Mouse (Mus musculus) neural tube, embryonic 12.5 days (tissue): ENCODE data around the gene Olfr746. TPM values are rescaled to one million over a fixed set of nuclear protein-coding genes. Genes with fewer than 3 reads are reported as not detected.

ENCODE experiments used
- ATAC-seq: fragments of 200-750 bp; cut with Nextera tagmentation; 2 replicates; pipeline ENCODE4 v1.8.0; 2017; ENCODE audit warnings: low read depth, mild to moderate bottlenecking, moderate TSS enrichment, moderate library complexity; ENCODE audit not compliant: low FRiP score
- H3K27ac ChIP-seq: fragments of 300-500 bp; sonication (generic); 2 replicates; pipeline ENCODE4 v1.5.1; 2016
- H3K27me3 ChIP-seq: fragments of 300-500 bp; sonication (generic); replicated peaks from 2 replicates; pipeline ENCODE4 v1.6.1; 2016; ENCODE audit warnings: mild to moderate bottlenecking
- H3K36me3 ChIP-seq: fragments of 300-500 bp; sonication (generic); 2 replicates; pipeline ENCODE4 v1.6.1; 2016; ENCODE audit warnings: mild to moderate bottlenecking
- H3K4me1 ChIP-seq: fragments of 300-500 bp; sonication (generic); 2 replicates; pipeline ENCODE4 v1.6.1; 2016
- H3K4me2 ChIP-seq: fragments of 300-500 bp; sonication (generic); replicated peaks from 2 replicates; pipeline ENCODE4 v1.6.1; 2016; ENCODE audit warnings: mild to moderate bottlenecking
- H3K4me3 ChIP-seq: fragments of 300-500 bp; sonication (generic); 2 replicates; pipeline ENCODE4 v1.5.1; 2016
- H3K9ac ChIP-seq: fragments of 300-500 bp; sonication (generic); 2 replicates; pipeline ENCODE4 v1.6.1; 2016; ENCODE audit warnings: mild to moderate bottlenecking
- H3K9me3 ChIP-seq: fragments of 300-500 bp; sonication (generic); 2 replicates; pipeline ENCODE4 v1.6.1; 2016; ENCODE audit warnings: mild to moderate bottlenecking
- WGBS: fragments of 180-500 bp; shearing (Covaris S2); methylation state at CpG from one replicate; pipeline ENCODE4 v1.1.7; 2016; 5-methylcytosine and 5-hydroxymethylcytosine counted together
- polyA plus RNA-seq: library from polyadenylated mRNA; unstranded; fragments of >200 nt; fragmentation: Nextera tagmentation; extraction: Ambion mirVana; gene quantifications from 2 replicates; pipeline ENCODE4 v1.2.1, GENCODE M21; 2016

Olfr746 gene
- not detected in 2 replicates for polyA plus RNA-seq

DNA sequence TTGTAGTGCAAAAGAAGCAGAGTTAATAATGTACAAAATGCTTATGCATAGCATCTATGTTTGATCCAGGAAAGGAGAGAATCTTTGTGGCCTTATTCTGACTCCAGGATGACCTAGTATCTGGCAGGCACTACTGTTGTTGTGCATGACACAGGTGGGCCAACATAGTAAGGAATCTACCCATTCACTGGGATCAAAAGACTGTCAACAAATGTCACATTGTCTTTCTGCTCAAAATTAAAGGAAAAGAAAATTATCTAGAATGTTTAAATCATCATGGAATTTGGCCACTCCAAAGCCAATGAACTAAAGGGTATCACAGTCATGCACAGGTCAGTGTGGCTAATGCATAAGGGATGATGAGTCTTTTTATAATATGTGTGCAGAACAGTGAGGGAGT is at the start of gene Olfr746:
Gene Olfr746, plus strand, starts transcription at position 301 of the 400 bp plus-strand sequence.
- no peak within 1 kb of the TSS for H3K27ac ChIP-seq
- no peaks in the 10 kb centered on the region for H3K36me3 ChIP-seq
- H3K27me3 ChIP-seq = no peaks in the 10 kb centered on the region
- H3K4me3 ChIP-seq = no peak within 1 kb of the TSS
- no peaks in the 10 kb centered on the region for H3K4me1 ChIP-seq
- no peaks in the 10 kb centered on the region for H3K9me3 ChIP-seq
- no peak for ATAC-seq
- H3K4me2 ChIP-seq = no peak within 1 kb of the TSS
- no peak within 1 kb of the TSS for H3K9ac ChIP-seq

DNA sequence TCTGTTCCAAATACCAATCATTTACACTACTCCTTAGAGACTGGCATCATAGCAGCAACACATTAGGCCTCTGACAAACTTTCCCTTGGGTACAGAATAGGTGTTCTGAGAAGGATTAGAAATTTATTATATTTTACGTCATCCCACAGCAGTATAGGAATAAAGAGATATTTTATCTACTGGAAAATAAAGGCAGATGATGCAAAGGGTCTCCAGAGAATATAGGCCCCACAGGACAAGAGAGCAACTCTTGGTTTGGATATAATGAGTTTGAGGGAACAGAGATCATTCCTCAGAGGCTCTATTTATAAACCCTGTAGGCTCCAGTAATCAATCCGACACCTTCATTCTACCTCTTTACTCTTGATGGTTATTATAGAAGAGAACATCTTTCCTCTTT is 32.3 kb upstream of the Olfr746 start, which contains the start of gene Olfr744:
Gene Olfr744, plus strand, starts transcription at position 301 of the 400 bp plus-strand sequence.
- no peak within 1 kb of the TSS for H3K4me2 ChIP-seq
- H3K27me3 ChIP-seq = no peaks in the 10 kb centered on the region
- 0 out of 2 replicates have a peak, but pooled peaks cover 4% of the 10 kb centered on the region for H3K9me3 ChIP-seq
- H3K27ac ChIP-seq = no peak within 1 kb of the TSS
- no peak within 1 kb of the TSS for H3K9ac ChIP-seq
- ATAC-seq = no peak
- no peak within 1 kb of the TSS for H3K4me3 ChIP-seq
- H3K4me1 ChIP-seq = no peaks in the 10 kb centered on the region
- WGBS = 91% methylated on average over 2 of the region's 2 CpGs
- H3K36me3 ChIP-seq = no peaks in the 10 kb centered on the region

DNA sequence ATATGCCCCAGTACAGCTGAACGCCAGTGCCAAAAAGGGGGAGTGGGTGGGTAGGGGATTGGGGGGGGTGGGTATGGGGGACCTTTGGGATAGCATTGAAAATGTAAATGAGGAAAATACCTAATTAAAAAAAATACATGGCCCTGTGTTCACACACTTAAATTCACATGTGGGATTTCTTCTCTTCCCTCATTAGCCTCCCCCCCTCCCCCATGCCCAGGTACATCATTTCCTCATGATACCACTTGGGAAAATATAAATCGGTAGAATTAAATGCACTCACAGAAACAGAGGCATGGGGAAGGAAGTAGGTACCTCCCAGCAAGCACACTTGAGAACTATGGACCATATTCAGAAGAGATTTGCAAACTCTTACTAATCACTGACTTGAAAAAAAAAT is 7.8 kb upstream of the Olfr746 start, which contains the start of gene Olfr745:
Gene Olfr745, plus strand, starts transcription at position 301 of the 400 bp plus-strand sequence.
- Histone ChIP-seq H3K27me3 (no peaks in the 10 kb centered on the region), H3K4me2 (no peak within 1 kb of the TSS), H3K4me3 (no peak within 1 kb of the TSS), H3K4me1 (no peaks in the 10 kb centered on the region), H3K27ac (no peak within 1 kb of the TSS), H3K36me3 (no peaks in the 10 kb centered on the region), H3K9me3 (no peaks in the 10 kb centered on the region), H3K9ac (no peak within 1 kb of the TSS)
- 95% methylated on average over 2 of the region's 2 CpGs for WGBS
- ATAC-seq = no peak

DNA sequence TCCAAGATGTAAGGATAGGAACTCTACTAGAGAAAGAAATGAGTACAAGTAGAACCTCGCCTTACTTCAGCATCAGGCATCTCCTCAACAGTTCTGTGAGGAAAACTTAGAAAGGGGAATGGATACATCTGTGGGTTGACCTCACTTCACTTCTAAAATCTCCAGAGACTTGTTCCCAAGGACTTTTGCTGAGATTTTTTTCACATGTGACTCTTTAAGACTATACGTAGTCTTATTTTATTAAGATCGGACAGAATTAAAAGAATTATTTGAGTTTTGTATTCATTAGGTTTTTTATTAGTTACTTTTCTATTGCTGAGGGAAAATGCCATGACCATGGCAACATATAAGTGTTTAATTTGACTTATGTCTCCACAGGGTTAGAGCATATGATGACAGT is 46.2 kb downstream of the Olfr746 start, which contains the start of gene Olfr747:
Gene Olfr747, minus strand, starts transcription at position 101 of the 400 bp plus-strand sequence.
- Histone ChIP-seq H3K4me2 (no peak within 1 kb of the TSS), H3K27ac (no peak within 1 kb of the TSS), H3K9me3 (no peaks in the 10 kb centered on the region), H3K4me1 (no peaks in the 10 kb centered on the region), H3K4me3 (no peak within 1 kb of the TSS), H3K9ac (no peak within 1 kb of the TSS), H3K27me3 (no peaks in the 10 kb centered on the region), H3K36me3 (no peaks in the 10 kb centered on the region)
- WGBS = 94% methylated on average over 3 of the region's 3 CpGs
- ATAC-seq = no peak

Other genes with a start within 250 kb of the Olfr746 start
- not detected in 2 replicates for gene Olfr738, start 239.5 kb upstream of the Olfr746 start, polyA plus RNA-seq
- gene Olfr739, start 228.5 kb upstream of the Olfr746 start, polyA plus RNA-seq = not detected in 2 replicates
- not detected in 2 replicates for gene Olfr740, start 201.5 kb upstream of the Olfr746 start, polyA plus RNA-seq
- gene Olfr741, start 174.3 kb upstream of the Olfr746 start, polyA plus RNA-seq = not detected in 2 replicates
- gene Olfr742, start 143.5 kb upstream of the Olfr746 start, polyA plus RNA-seq = not detected in 2 replicates
- not detected in 2 replicates for gene Olfr743, start 125.2 kb upstream of the Olfr746 start, polyA plus RNA-seq
- not detected in 2 replicates for gene Olfr744, start 32.2 kb upstream of the Olfr746 start, polyA plus RNA-seq
- not detected in 2 replicates for gene Olfr745, start 7.7 kb upstream of the Olfr746 start, polyA plus RNA-seq
- not detected in 2 replicates for gene Olfr747, start 46.1 kb downstream of the Olfr746 start, polyA plus RNA-seq
- not detected in 2 replicates for gene Olfr748, start 60.3 kb downstream of the Olfr746 start, polyA plus RNA-seq
- gene Olfr749, start 98.0 kb downstream of the Olfr746 start, polyA plus RNA-seq = not detected in 2 replicates
- gene Ttc5, start 138.4 kb downstream of the Olfr746 start, polyA plus RNA-seq = 102 and 110 TPM in 2 replicates
- not detected in 2 replicates for gene Ccnb1ip1, start 160.6 kb downstream of the Olfr746 start, polyA plus RNA-seq
- gene Parp2, start 160.8 kb downstream of the Olfr746 start, polyA plus RNA-seq = 51.3 and 58.6 TPM in 2 replicates
- 5.8 and 5.9 TPM in 2 replicates for gene Tep1, start 223.5 kb downstream of the Olfr746 start, polyA plus RNA-seq